Mouse (Mus musculus): ENCODE data around the gene Btbd35f15.
"Not testable (repeated sequence)": the region's sequence is repeated elsewhere in the genome, so short reads cannot be mapped to it uniquely, and the experiment has no call there.

Btbd35f15 gene

GRCm38 (mm10) chrX:33577214-33577613 is at the start of gene Btbd35f15:
Gene Btbd35f15 (minus strand): TSS chrX:33577314.
- not testable (repeated sequence) for DNase-seq

Measured in heart, adult 11 months (tissue).